Mouse (Mus musculus) left cerebral cortex, adult 8-10 months (tissue): ENCODE results near the gene Kcnn3. TPM values are rescaled to one million over a fixed set of nuclear protein-coding genes. Genes with fewer than 3 reads are reported as not detected.

Experiments
- total RNA-seq, 4 experiments: library from RNA; stranded (reverse); gene quantifications; 2 replicates each; pipeline ENCODE4 v1.2.4; 2022

Kcnn3 gene
- total RNA-seq, 4 experiments from 2014 or later: 20.8 to 25.7 (median 23.3) TPM

Other genes with a start within 250 kb of the Kcnn3 start
- 10 to 100 TPM; 38.0 to 48.9 (median 45.5) TPM for gene Slc50a1, start 249.6 kb upstream of the Kcnn3 start, total RNA-seq
- gene Efna1, start 239.0 kb upstream of the Kcnn3 start, total RNA-seq: 1 to 10 TPM; 5.6 to 8.8 (median 6.8) TPM
- gene Efna3, start 197.2 kb upstream of the Kcnn3 start, total RNA-seq: 10 to 100 TPM; 50.1 to 61.2 (median 55.3) TPM
- gene Efna4, start 182.1 kb upstream of the Kcnn3 start, total RNA-seq: under 1 TPM in 3 of 4 experiments, not detected in 1; 0.22 to 0.46 (median 0.30) TPM
- 100 to 1,000 TPM; 104 to 122 (median 108) TPM for gene Adam15, start 170.2 kb upstream of the Kcnn3 start, total RNA-seq
- gene Dcst2, start 158.2 kb upstream of the Kcnn3 start, total RNA-seq: under 1 TPM; 0.32 to 0.77 (median 0.42) TPM
- gene Dcst1, start 154.9 kb upstream of the Kcnn3 start, total RNA-seq: under 1 TPM in 1 of 4 experiments, not detected in 3; 0.61 TPM
- 10 to 100 TPM; 11.3 to 20.3 (median 15.8) TPM for gene Zbtb7b, start 125.4 kb upstream of the Kcnn3 start, total RNA-seq
- 1 to 10 TPM; 3.9 to 5.8 (median 4.4) TPM for gene Lenep, start 117.4 kb upstream of the Kcnn3 start, total RNA-seq
- gene Flad1, start 108.3 kb upstream of the Kcnn3 start, total RNA-seq: 10 to 100 TPM; 30.8 to 39.9 (median 35.6) TPM
- gene Cks1b, start 101.8 kb upstream of the Kcnn3 start, total RNA-seq: 1 to 10 TPM; 2.4 to 3.5 (median 2.8) TPM
- 10 to 100 TPM; 15.1 to 18.7 (median 17.3) TPM for gene Shc1, start 101.7 kb upstream of the Kcnn3 start, total RNA-seq
- gene Pygo2, start 90.0 kb upstream of the Kcnn3 start, total RNA-seq: 10 to 100 TPM; 44.0 to 57.4 (median 48.8) TPM
- 10 to 100 TPM; 33.6 to 51.4 (median 41.9) TPM for gene Pbxip1, start 83.5 kb upstream of the Kcnn3 start, total RNA-seq
- 10 to 100 TPM; 29.0 to 37.4 (median 31.7) TPM for gene Pmvk, start 65.6 kb upstream of the Kcnn3 start, total RNA-seq
- 100 to 1,000 TPM; 136 to 145 (median 140) TPM for gene Adar, start 194.9 kb downstream of the Kcnn3 start, total RNA-seq
- gene Chrnb2, start 244.5 kb downstream of the Kcnn3 start, total RNA-seq: 10 to 100 TPM; 28.9 to 31.9 (median 30.8) TPM